Mouse (Mus musculus): ENCODE results near the gene Ank3.

- TF ChIP-seq CTCF (conservative IDR thresholded peaks at IDR 0.05; ENCODE audit: low read length) (no peak), NANOG (IDR thresholded peaks at IDR 0.05; ENCODE audit: borderline replicate concordance, low read length) (no peak), POU5F1 (IDR thresholded peaks at IDR 0.05; ENCODE audit: borderline replicate concordance, low read length) (no peak)
Observed at GRCm38 (mm10) chr10:69709631-69710030, 311.1 kb downstream of the Ank3 start.

Measured in E14TG2a.4 (cell line).